Mouse (Mus musculus): ENCODE measurements around the gene Rap1gds1.

The Rap1gds1 gene

GRCm38 (mm10) chr3:138876931-138877361 is 198.1 kb downstream of the Rap1gds1 start:
- no peak for DNase-seq

- DNase-seq: no peak
These were observed 198.6 kb downstream of the Rap1gds1 start for GRCm38 (mm10) chr3:138876418-138876817.

GRCm38 (mm10) chr3:138875936-138876335 is 199.1 kb downstream of the Rap1gds1 start:
- no peak for DNase-seq

All from spleen, adult 18-20 months (tissue).